Mouse (Mus musculus): ENCODE results near the gene Htr3a.

DNA sequence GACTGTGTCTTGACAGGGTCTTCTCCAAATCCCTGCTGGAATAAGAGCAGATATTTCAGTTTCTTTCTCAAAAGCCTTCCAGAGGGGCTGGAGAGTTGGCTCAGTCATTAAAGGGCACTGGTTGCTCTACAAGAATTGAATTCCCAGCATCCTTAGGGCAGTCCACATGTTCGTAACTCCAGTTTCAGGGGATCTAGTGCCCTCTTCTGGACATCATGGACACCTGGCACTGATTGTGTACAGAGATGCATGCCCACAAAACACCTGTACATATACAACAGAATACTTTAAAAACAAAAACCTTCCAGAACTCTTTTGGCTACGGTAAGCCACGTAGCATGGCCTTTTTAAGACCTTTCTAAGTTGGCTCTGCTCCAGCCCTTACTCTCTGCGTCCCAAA is 54.7 kb downstream of the Htr3a start:
- TF ChIP-seq ZC3H11A (IDR thresholded peaks at IDR 0.05; ENCODE audit: low read depth, low read length) (peak; percentile 74), CTCF (IDR thresholded peaks at IDR 0.05 in 2 of 3, conservative IDR thresholded peaks at IDR 0.05 in 1 of 3; ENCODE audit: control insufficient read depth in 1 of 3, insufficient read depth in 1 of 3, low read depth in 2 of 3, low read length in 3 of 3, poor library complexity in 1 of 3, severe bottlenecking in 1 of 3) (peak; percentile 41 to 59 (median 55)), POLR2AphosphoS2 (IDR thresholded peaks at IDR 0.05; ENCODE audit: low read length) (no peak), MAZ (IDR thresholded peaks at IDR 0.05; ENCODE audit: low read depth, low read length) (no peak), JUND (IDR thresholded peaks at IDR 0.05; ENCODE audit: low read depth, low read length) (no peak), ZNF384 (IDR thresholded peaks at IDR 0.05; ENCODE audit: low read depth, low read length) (no peak), POLR2A (IDR thresholded peaks at IDR 0.05; ENCODE audit: control insufficient read depth in 1 of 2, insufficient read depth in 1 of 2, low read depth in 1 of 2, low read length in 2 of 2, poor library complexity in 1 of 2) (no peak), GATA1 (IDR thresholded peaks at IDR 0.05; ENCODE audit: low read depth, low read length) (no peak), MEF2A (IDR thresholded peaks at IDR 0.05; ENCODE audit: extremely low read depth, insufficient replicate concordance, low read depth, low read length, poor library complexity, severe bottlenecking) (no peak), CHD1 (IDR thresholded peaks at IDR 0.05; ENCODE audit: low read depth, low read length) (no peak)
